Mouse (Mus musculus): ENCODE measurements around the gene Gon4l.
"Not testable (repeated sequence)": the region's sequence is repeated elsewhere in the genome, so short reads cannot be mapped to it uniquely, and the experiment has no call there.

The Gon4l gene

DNA sequence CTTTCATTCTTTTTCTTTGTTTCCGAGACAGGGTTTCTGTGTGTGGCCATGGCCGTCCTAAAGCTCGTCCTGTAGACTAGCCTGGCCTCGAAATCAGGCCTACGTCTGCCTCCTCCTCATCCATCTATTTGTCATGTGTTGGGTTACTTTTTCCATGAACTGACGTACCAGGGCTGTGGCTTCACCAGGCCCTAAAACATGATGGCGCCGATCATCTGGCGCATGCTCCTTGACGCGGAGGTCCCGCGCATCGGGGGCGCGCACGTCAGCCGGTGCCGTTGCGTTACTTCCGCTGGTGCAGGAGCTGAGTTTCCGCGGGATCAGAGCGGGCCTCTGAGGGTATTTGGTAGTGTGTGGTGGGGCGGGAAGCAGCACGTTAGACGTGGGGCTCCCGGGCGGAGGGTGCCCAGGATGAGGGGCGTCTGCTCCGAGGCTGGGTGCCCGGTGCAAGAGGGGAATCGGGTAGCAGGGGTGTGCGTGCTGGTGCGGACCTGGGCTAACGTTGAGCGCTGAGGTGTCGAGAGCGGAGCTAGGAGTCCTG lies at the start of gene Gon4l:
TSS of gene Gon4l (plus strand) at position 281 of the 541 bp plus-strand sequence.
- in situ Hi-C loops (cut with MboI, MseI), result loop anchor here (5.0 kb wide), 1 partner anchor 63 kb away; no protein-coding TSS in a partner anchor

- in situ Hi-C loops (cut with MboI, MseI), result loop anchor here (10.0 kb wide), 1 partner anchor 68 kb away; no protein-coding TSS in a partner anchor
Observed at GRCm38 (mm10) chr3:88786323-88786722, 48.7 kb upstream of the Gon4l start.

- in situ Hi-C loops (cut with MboI, MseI), result loop anchor here (10.0 kb wide), 1 partner anchor 68 kb away; no protein-coding TSS in a partner anchor
Observed at GRCm38 (mm10) chr3:88786805-88787204, 48.2 kb upstream of the Gon4l start.

GRCm38 (mm10) chr3:88788033-88788432 lies 47.0 kb upstream of the Gon4l start:
- in situ Hi-C loops (cut with MboI, MseI), result loop anchor here (10.0 kb wide), 1 partner anchor 67 kb away; no protein-coding TSS in a partner anchor

- in situ Hi-C loops (cut with MboI, MseI), result not testable (repeated sequence)
Observed at GRCm38 (mm10) chr3:88797507-88797906, 37.5 kb upstream of the Gon4l start.

DNA sequence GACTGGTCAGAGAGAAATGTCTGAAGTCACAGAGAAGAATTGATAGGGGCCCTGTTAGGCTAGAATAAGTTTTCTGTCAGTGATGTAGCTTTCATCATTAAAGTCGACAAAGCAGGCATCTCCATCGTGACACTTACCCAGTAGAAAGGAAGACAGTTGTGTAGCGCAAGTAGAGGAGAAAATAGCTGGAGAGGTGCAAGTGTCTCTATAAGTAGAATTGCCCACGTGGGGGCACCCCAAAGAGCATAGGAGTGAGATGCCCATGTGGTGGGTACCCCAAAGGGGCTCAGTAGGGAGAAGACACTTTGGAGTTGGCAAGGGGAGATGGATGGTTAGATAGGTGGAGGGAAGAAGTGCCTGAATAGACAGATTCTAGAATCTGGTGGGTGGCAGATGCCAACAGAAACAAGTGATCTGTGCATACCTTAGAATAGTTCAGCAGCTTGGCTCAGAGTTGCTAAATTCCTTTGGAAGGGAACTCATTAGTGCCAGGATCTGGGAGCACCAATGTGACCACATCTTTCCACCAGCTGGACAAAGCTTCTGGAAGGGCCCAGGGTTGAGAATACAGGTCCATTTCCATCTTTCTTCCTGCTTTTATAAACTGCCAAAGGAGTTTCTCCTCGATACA lies 31.0 kb upstream of the Gon4l start:
- in situ Hi-C loops (cut with MboI, MseI), result no loop called here

GRCm38 (mm10) chr3:88825710-88826109 lies 9.3 kb upstream of the Gon4l start:
- in situ Hi-C loops (cut with MboI, MseI), result no loop called here

GRCm38 (mm10) chr3:88827231-88827630 lies 7.8 kb upstream of the Gon4l start:
- in situ Hi-C loops (cut with MboI, MseI), result no loop called here

DNA sequence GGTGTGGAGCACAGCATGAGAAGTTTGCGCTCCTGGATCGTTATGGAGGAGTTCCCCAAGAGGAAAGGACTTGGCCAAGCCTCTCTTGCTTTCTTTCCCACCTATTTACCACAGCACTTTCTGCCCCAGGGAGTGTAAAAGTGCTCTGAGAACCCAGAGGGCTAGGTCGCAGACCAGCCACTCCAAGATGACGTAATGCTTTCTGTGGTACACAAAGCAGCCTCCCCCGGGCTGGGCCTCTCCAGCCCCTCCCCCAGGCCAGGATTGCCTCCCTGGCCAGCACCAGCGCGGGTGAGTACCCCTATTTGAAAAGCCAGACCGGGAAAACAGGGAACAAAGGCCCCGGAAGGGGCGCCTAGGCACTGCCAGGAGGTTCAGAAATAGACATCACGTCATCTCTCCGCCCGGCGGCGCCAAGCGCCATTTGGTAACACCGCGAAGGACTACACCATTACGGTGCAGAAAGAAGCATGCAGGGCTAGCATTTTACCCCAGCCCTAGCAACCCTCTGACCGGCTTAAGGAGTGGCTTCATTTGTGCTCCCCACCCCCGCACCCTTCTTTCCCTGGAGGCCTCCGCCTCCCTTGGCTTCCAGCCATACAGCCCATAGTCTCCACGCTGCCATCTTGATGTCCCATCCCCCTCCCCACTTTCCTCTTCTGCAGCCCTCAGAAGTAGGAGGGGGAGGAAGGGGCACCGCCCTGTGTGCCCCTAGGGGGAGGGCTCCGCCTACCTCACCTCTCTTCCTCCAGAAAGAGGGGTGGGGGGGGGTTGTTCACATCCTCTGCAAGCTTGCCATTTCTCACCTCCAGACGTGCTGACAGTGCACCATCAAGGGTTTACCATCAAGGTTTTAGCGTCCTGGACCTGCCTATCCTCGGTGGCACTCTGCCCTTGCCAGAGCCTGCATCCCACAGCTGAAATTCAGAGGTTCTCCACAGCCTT lies 3.6 kb upstream of the Gon4l start:
- in situ Hi-C loops (cut with MboI, MseI), result loop anchor here (5.0 kb wide), 1 partner anchor 59 kb away; no protein-coding TSS in a partner anchor

DNA sequence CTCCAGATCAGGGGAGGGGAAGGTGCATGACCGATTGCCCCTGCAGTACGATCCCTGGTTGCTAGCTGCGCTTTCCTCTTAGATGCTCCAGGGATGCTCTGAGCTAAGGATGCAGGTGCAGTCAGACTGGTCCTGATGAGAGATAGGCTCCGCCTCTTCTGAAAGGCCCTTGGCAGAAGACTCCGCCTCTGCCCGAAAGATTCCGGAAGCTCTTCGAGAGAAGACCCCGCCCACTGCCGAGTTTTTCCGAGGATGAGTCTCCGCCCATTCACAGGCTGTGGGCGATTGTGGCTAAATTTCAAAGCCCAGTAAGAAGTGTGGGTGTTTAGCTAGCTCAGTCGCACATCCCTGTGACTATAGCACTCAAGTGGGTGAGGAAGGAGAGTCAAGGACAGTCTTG lies 2.6 kb upstream of the Gon4l start:
- in situ Hi-C loops (cut with MboI, MseI), result loop anchor here (5.0 kb wide), 1 partner anchor 60 kb away; no protein-coding TSS in a partner anchor

DNA sequence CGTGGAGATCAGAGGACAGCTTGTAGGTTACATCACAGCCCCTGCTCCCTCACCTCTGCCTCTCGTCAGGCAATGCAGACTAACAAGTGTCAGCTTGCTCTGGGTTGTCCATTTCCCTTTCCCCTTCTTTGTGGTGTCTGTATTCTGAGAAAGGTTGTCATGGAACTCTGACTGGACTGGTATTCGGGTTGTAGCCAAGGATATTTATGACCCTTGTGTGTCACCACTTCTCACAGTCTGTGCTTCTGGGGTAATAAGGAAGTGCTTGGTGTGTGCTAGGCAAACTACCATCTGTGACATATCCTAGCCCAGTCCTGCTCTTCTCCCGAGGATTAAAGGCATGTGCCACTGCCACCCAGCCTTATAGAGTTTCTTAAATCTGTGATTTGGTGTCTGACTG lies 14.1 kb downstream of the Gon4l start:
- in situ Hi-C loops (cut with MboI, MseI), result no loop called here

DNA sequence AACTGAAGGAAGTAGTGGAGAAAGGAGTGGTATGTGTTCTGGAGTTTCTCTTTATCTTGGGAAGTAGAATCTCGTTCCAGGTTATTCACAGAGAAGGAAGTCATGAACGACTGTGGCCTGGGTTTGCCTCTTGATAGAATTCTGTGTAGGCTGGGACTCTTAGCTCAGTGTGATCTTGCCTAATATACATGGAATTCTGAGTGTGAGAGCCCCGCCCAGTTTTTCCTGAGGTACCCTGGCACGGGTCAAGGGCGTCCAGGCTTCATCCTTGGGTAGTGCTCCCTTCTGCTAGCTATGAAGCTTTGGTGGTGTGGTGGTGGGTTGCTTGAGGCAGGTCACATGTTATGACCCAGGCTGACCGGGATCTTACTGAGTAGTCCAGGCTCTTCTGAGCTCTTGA lies 20.8 kb downstream of the Gon4l start:
- in situ Hi-C loops (cut with MboI, MseI), result loop anchor here (10.0 kb wide), 1 partner anchor 71 kb away; no protein-coding TSS in a partner anchor

DNA sequence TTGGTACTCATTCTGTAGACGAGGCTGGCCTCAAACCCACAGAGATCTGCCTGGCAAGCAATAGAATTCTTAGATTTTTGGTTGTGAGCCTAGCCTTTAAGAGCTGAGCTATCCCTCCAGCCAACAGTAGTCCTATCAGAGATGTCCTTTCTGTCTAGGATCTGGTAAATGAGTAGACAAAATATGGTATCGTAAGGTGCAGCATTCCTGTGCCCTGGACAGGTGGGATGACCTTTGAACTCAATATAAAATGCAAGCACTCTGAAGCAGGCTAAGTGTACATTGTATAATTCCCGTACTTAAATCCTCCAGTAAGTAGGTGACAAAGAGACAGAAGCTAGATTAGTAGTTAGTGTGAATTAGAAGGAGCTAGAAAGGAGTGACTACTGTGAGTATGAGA lies 27.1 kb downstream of the Gon4l start:
- in situ Hi-C loops (cut with MboI, MseI), result no loop called here

DNA sequence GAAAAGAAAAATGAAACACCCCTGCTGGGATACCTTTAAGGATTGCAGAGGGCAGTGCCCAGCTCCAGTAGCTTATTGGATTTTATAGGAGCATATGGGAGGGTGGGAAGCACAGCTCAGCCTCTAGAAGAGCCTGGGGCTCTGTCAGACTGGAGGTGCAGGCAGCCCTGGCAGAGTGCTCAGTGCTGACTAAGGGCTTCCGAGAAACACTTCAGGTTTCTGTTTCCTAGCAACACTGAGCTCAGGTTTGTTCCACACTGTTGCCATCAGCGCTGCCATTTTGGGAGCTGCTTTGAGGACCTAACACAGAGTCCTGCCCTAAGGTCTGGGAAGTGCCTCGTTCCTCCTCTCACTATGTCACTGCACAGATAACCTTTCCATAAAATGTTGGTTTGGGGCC lies 31.7 kb downstream of the Gon4l start:
- in situ Hi-C loops (cut with MboI, MseI), result not testable (repeated sequence)

GRCm38 (mm10) chr3:88867177-88867576 lies 32.1 kb downstream of the Gon4l start:
- in situ Hi-C loops (cut with MboI, MseI), result not testable (repeated sequence)

- in situ Hi-C loops (cut with MboI, MseI), result not testable (repeated sequence)
Observed at GRCm38 (mm10) chr3:88868449-88868848, 33.4 kb downstream of the Gon4l start.

GRCm38 (mm10) chr3:88882536-88882935 lies 47.5 kb downstream of the Gon4l start:
- in situ Hi-C loops (cut with MboI, MseI), result not testable (repeated sequence)

DNA sequence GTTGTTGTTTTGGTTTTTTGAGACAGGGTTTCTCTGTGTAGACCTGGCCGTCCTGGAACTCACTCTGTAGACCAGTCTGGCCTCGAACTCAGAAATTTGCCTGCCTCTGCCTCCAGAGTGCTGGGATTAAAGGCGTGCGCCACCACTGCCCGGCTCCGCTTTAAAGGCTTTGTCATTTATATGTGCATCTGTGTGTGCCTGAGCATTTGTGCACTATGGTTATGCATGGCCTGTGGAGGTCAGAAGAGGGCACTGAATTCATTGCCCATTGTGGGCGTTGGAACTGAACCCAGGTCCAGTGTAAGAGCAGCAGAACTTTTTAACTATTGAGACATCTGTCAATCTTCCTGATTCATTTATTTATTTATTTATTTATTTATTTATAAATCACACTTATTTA lies 58.0 kb downstream of the Gon4l start:
- in situ Hi-C loops (cut with MboI, MseI), result loop anchor here (5.0 kb wide), 1 partner anchor 81 kb away; no protein-coding TSS in a partner anchor

- in situ Hi-C loops (cut with MboI, MseI), result loop anchor here (5.0 kb wide), 1 partner anchor 53 kb away; no protein-coding TSS in a partner anchor
Observed at GRCm38 (mm10) chr3:88904803-88905202, 69.8 kb downstream of the Gon4l start.

DNA sequence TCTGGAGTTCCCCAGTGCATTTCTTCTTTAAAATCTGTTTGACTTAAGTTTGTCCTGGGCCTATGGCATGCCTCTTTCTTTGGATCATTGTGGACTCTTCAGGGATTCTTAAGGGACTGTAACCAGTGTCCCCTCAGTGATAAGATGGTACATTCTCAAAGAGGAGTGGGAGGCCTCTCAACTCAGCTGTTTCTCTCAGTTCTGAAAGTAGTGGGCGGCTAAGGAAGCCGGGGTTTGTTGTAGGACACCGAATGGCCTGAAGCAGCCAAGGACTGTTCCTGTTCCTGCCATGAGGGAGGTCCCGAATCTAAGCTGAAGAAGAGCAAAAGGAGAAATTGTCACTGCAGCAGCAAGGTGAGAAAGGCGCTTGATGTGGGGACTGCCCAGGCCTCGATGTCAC lies 70.2 kb downstream of the Gon4l start:
- in situ Hi-C loops (cut with MboI, MseI), result loop anchor here (5.0 kb wide), 1 partner anchor 53 kb away; no protein-coding TSS in a partner anchor

DNA sequence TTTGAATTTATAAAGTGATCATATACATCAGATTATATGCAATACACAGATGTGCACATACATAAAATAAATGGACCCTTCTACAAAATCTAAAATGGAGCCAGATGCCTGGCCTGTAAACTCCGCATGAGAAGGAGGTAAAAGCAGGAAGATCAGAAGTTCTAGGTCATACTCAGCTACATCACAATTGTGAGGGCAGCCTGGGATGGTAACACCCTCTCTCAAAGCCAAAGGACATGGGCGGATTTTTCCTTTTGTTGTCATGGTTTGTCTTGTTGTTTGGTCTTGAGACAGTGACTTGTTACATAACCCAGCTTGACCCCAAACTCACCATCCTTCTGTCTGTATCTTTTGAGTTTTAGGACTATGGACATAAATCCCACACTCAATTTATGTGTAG lies 70.7 kb downstream of the Gon4l start:
- in situ Hi-C loops (cut with MboI, MseI), result loop anchor here (5.0 kb wide), 1 partner anchor 53 kb away; no protein-coding TSS in a partner anchor
